Mouse (Mus musculus): ENCODE data around the gene Nup214.

DNA sequence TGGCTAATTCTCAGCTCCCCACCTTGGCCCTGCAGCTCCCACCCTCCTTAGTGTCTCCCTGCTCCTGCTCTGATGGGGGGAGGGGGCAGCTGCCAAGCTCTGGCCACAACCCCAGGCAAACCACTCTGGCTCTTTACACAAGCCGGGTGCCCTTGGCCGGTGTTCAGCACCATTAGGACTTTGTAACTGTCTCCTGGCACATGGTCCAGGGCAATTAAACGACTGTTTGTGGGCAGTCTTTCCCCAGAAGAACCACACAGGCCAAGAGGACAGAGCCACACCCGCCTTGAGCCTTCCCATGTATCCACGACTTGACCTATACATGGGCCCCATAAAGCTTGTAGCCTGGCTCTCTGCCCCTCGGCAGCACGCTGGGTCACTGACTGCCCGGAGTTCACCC lies 100.2 kb downstream of the Nup214 start:
- TF ChIP-seq MAFK (IDR thresholded peaks at IDR 0.05; ENCODE audit: insufficient read depth, low read depth, low read length) (no peak), HCFC1 (IDR thresholded peaks at IDR 0.05; ENCODE audit: borderline replicate concordance, insufficient read depth, low read length) (no peak), ZNF384 (IDR thresholded peaks at IDR 0.05; ENCODE audit: low read depth, low read length) (no peak)

All from ES-E14 (cell line).